Mouse (Mus musculus): Measurements from ENCODE around the gene Gm26558. TPM values are rescaled to one million over a fixed set of nuclear protein-coding genes. Genes with fewer than 3 reads are reported as not detected.

The Gm26558 gene
- total RNA-seq, 1 experiment, result 0.27 TPM

- in situ Hi-C loops (cut with MboI; ENCODE audit: low sequenced_read_pairs in 2 of 2, unreplicated experiment in 2 of 2), result no loop called here
These were observed 41.7 kb downstream of the Gm26558 start for GRCm38 (mm10) chr2:70620225-70620624.

GRCm38 (mm10) chr2:70619232-70619835, 42.6 kb downstream of the Gm26558 start:
- Histone ChIP-seq H3K4me1 (ENCODE audit: control insufficient read depth in 2 of 2, insufficient read depth in 2 of 2, low read length in 2 of 2, poor library complexity in 1 of 2) (peaks cover 0 to 7% of the 10 kb centered on the region in 2 experiments; a peak in 2 of 4 replicates), H3K9ac (ENCODE audit: insufficient read depth, low read depth, low read length, poor library complexity, severe bottlenecking) (no peak overlapping the region), H3K4me3 (ENCODE audit: insufficient read depth in 1 of 2, low read depth in 1 of 2, low read length in 2 of 2, poor library complexity in 1 of 2, severe bottlenecking in 1 of 2) (no peak overlapping the region), H3K9me3 (ENCODE audit: control insufficient read depth, insufficient read depth, low read depth, low read length) (no peaks in the 10 kb centered on the region), H3K36me3 (ENCODE audit: control insufficient read depth, insufficient read depth, low read length, poor library complexity, severe bottlenecking) (no peaks in the 10 kb centered on the region), H3K27ac (ENCODE audit: insufficient read depth, low read depth, low read length, poor library complexity, severe bottlenecking) (no peak overlapping the region)
- peak; percentile 82 for DNase-seq (ENCODE audit: low read depth, low spot score)
- in situ Hi-C loops (cut with MboI; ENCODE audit: low sequenced_read_pairs in 2 of 2, unreplicated experiment in 2 of 2), result no loop called here
- TF ChIP-seq CHD2 (IDR thresholded peaks at IDR 0.05; ENCODE audit: low read depth, low read length) (no peak), ZC3H11A (IDR thresholded peaks at IDR 0.05; ENCODE audit: borderline replicate concordance, low read depth, low read length) (no peak), HCFC1 (IDR thresholded peaks at IDR 0.05; ENCODE audit: borderline replicate concordance, insufficient read depth, low read length) (no peak), MAFK (IDR thresholded peaks at IDR 0.05; ENCODE audit: insufficient read depth, low read depth, low read length) (no peak), ZNF384 (IDR thresholded peaks at IDR 0.05; ENCODE audit: low read depth, low read length) (no peak)

More at GRCm38 (mm10) chr2:70620225-70620624, 41.7 kb downstream of the Gm26558 start:
- no peaks in the 10 kb centered on the region for H3K36me3 ChIP-seq (ENCODE audit: control insufficient read depth, insufficient read depth, low read length, poor library complexity, severe bottlenecking)
- peak; percentile 96 for DNase-seq (ENCODE audit: low read depth, low spot score)
- no peak overlapping the region for H3K9ac ChIP-seq (ENCODE audit: insufficient read depth, low read depth, low read length, poor library complexity, severe bottlenecking)
- H3K4me3 ChIP-seq (ENCODE audit: insufficient read depth in 1 of 2, low read depth in 1 of 2, low read length in 2 of 2, poor library complexity in 1 of 2, severe bottlenecking in 1 of 2), result no peak overlapping the region
- peaks cover 0 to 7% of the 10 kb centered on the region in 2 experiments; a peak in 2 of 4 replicates for H3K4me1 ChIP-seq (ENCODE audit: control insufficient read depth in 2 of 2, insufficient read depth in 2 of 2, low read length in 2 of 2, poor library complexity in 1 of 2)
- H3K27ac ChIP-seq (ENCODE audit: insufficient read depth, low read depth, low read length, poor library complexity, severe bottlenecking), result no peak overlapping the region
- TF ChIP-seq CHD2 (IDR thresholded peaks at IDR 0.05; ENCODE audit: low read depth, low read length) (no peak), ZC3H11A (IDR thresholded peaks at IDR 0.05; ENCODE audit: borderline replicate concordance, low read depth, low read length) (peak; percentile 9; the same call in 1 of the 2 replicates)
- H3K9me3 ChIP-seq (ENCODE audit: control insufficient read depth, insufficient read depth, low read depth, low read length), result no peaks in the 10 kb centered on the region

GRCm38 (mm10) chr2:70616617-70617016, 45.3 kb downstream of the Gm26558 start:
- Histone ChIP-seq H3K27ac (ENCODE audit: insufficient read depth, low read depth, low read length, poor library complexity, severe bottlenecking) (no peak overlapping the region), H3K9ac (ENCODE audit: insufficient read depth, low read depth, low read length, poor library complexity, severe bottlenecking) (no peak overlapping the region), H3K9me3 (ENCODE audit: control insufficient read depth, insufficient read depth, low read depth, low read length) (no peaks in the 10 kb centered on the region), H3K4me1 (ENCODE audit: control insufficient read depth in 2 of 2, insufficient read depth in 2 of 2, low read length in 2 of 2, poor library complexity in 1 of 2) (peaks cover 0 to 7% of the 10 kb centered on the region in 2 experiments; a peak in 2 of 4 replicates), H3K36me3 (ENCODE audit: control insufficient read depth, insufficient read depth, low read length, poor library complexity, severe bottlenecking) (no peaks in the 10 kb centered on the region), H3K4me3 (ENCODE audit: insufficient read depth in 1 of 2, low read depth in 1 of 2, low read length in 2 of 2, poor library complexity in 1 of 2, severe bottlenecking in 1 of 2) (no peak overlapping the region)
- TF ChIP-seq MAFK (IDR thresholded peaks at IDR 0.05; ENCODE audit: insufficient read depth, low read depth, low read length) (peak; percentile 91), HCFC1 (IDR thresholded peaks at IDR 0.05; ENCODE audit: borderline replicate concordance, insufficient read depth, low read length) (no peak)
- DNase-seq (ENCODE audit: low read depth, low spot score), result no peak
- in situ Hi-C loops (cut with MboI; ENCODE audit: low sequenced_read_pairs in 2 of 2, unreplicated experiment in 2 of 2), result no loop called here

GRCm38 (mm10) chr2:70616076-70616475, 45.8 kb downstream of the Gm26558 start:
- H3K9ac ChIP-seq (ENCODE audit: insufficient read depth, low read depth, low read length, poor library complexity, severe bottlenecking), result no peak overlapping the region
- no peaks in the 10 kb centered on the region for H3K36me3 ChIP-seq (ENCODE audit: control insufficient read depth, insufficient read depth, low read length, poor library complexity, severe bottlenecking)
- TF ChIP-seq HCFC1 (IDR thresholded peaks at IDR 0.05; ENCODE audit: borderline replicate concordance, insufficient read depth, low read length) (no peak), MAFK (IDR thresholded peaks at IDR 0.05; ENCODE audit: insufficient read depth, low read depth, low read length) (no peak), ZC3H11A (IDR thresholded peaks at IDR 0.05; ENCODE audit: borderline replicate concordance, low read depth, low read length) (no peak), ZNF384 (IDR thresholded peaks at IDR 0.05; ENCODE audit: low read depth, low read length) (no peak), CHD2 (IDR thresholded peaks at IDR 0.05; ENCODE audit: low read depth, low read length) (no peak)
- peaks cover 0 to 7% of the 10 kb centered on the region in 2 experiments; a peak in 2 of 4 replicates for H3K4me1 ChIP-seq (ENCODE audit: control insufficient read depth in 2 of 2, insufficient read depth in 2 of 2, low read length in 2 of 2, poor library complexity in 1 of 2)
- in situ Hi-C loops (cut with MboI; ENCODE audit: low sequenced_read_pairs in 2 of 2, unreplicated experiment in 2 of 2), result no loop called here
- H3K4me3 ChIP-seq (ENCODE audit: insufficient read depth in 1 of 2, low read depth in 1 of 2, low read length in 2 of 2, poor library complexity in 1 of 2, severe bottlenecking in 1 of 2), result no peak overlapping the region
- no peaks in the 10 kb centered on the region for H3K9me3 ChIP-seq (ENCODE audit: control insufficient read depth, insufficient read depth, low read depth, low read length)
- H3K27ac ChIP-seq (ENCODE audit: insufficient read depth, low read depth, low read length, poor library complexity, severe bottlenecking), result no peak overlapping the region
- no peak for DNase-seq (ENCODE audit: low read depth, low spot score)

All from ES-E14 (cell line).